Mouse (Mus musculus): ENCODE results near the gene Gsn. TPM values are rescaled to one million over a fixed set of nuclear protein-coding genes. Genes with fewer than 3 reads are reported as not detected.

Gsn gene
- total and polyA plus RNA-seq, 2 experiments from 2014 or later = 255 to 460 TPM

- no peak for DNase-seq (ENCODE audit: low spot score)
- no peak for ATAC-seq (ENCODE audit: insufficient read depth, low read depth)
Observed at GRCm38 (mm10) chr2:35233898-35234297, 22.3 kb upstream of the Gsn start.

GRCm38 (mm10) chr2:35235021-35235420 is 21.2 kb upstream of the Gsn start:
- DNase-seq (ENCODE audit: low spot score) (no peak), ATAC-seq (ENCODE audit: insufficient read depth, low read depth) (no peak)
- Histone ChIP-seq H3K4me1 (ENCODE audit: control insufficient read depth, insufficient read depth) (peaks cover 21% of the 10 kb centered on the region), H3K36me3 (replicated peaks; ENCODE audit: control insufficient read depth, insufficient read depth, low read length) (no peaks in the 10 kb centered on the region), H3K9me3 (replicated peaks; ENCODE audit: control insufficient read depth, low read length) (no peaks in the 10 kb centered on the region), H3K9ac (replicated peaks; ENCODE audit: low read depth, low read length) (no peak overlapping the region), H3K27me3 (ENCODE audit: control insufficient read depth, insufficient read depth, low read length) (no peaks in the 10 kb centered on the region), H3K4me3 (ENCODE audit: low read depth, low read length) (no peak overlapping the region), H3K4me2 (ENCODE audit: low read depth, low read length) (no peak overlapping the region), H3K27ac (ENCODE audit: low read depth) (no peak overlapping the region)
- WGBS = 72% methylated on average over 6 of the region's 6 CpGs
- no peak for TF ChIP-seq EP300 (IDR thresholded peaks at IDR 0.05; ENCODE audit: low read depth)
- TF ChIP-seq CTCF (IDR thresholded peaks at IDR 0.05; ENCODE audit: low read depth) = no peak

More at GRCm38 (mm10) chr2:35233898-35234297, 22.3 kb upstream of the Gsn start:
- peaks cover 21% of the 10 kb centered on the region for H3K4me1 ChIP-seq (ENCODE audit: control insufficient read depth, insufficient read depth)
- H3K27ac ChIP-seq (ENCODE audit: low read depth) = no peak overlapping the region
- WGBS = 32% methylated on average over 3 of the region's 3 CpGs
- TF ChIP-seq CTCF (IDR thresholded peaks at IDR 0.05; ENCODE audit: low read depth) = no peak
- no peak for TF ChIP-seq EP300 (IDR thresholded peaks at IDR 0.05; ENCODE audit: low read depth)
- H3K27me3 ChIP-seq (ENCODE audit: control insufficient read depth, insufficient read depth, low read length) = no peaks in the 10 kb centered on the region
- no peak overlapping the region for H3K4me3 ChIP-seq (ENCODE audit: low read depth, low read length)
- no peak overlapping the region for H3K4me2 ChIP-seq (ENCODE audit: low read depth, low read length)
- no peaks in the 10 kb centered on the region for H3K36me3 ChIP-seq (replicated peaks; ENCODE audit: control insufficient read depth, insufficient read depth, low read length)
- H3K9ac ChIP-seq (replicated peaks; ENCODE audit: low read depth, low read length) = no peak overlapping the region
- no peaks in the 10 kb centered on the region for H3K9me3 ChIP-seq (replicated peaks; ENCODE audit: control insufficient read depth, low read length)

- no peak overlapping the region for H3K4me3 ChIP-seq (ENCODE audit: low read depth, low read length)
- H3K9ac ChIP-seq (replicated peaks; ENCODE audit: low read depth, low read length) = no peak overlapping the region
- H3K27ac ChIP-seq (ENCODE audit: low read depth) = no peak overlapping the region
- DNase-seq (ENCODE audit: low spot score) = no peak
- H3K27me3 ChIP-seq (ENCODE audit: control insufficient read depth, insufficient read depth, low read length) = no peaks in the 10 kb centered on the region
- 37% methylated on average over 3 of the region's 3 CpGs for WGBS
- TF ChIP-seq EP300 (IDR thresholded peaks at IDR 0.05; ENCODE audit: low read depth) (no peak), CTCF (IDR thresholded peaks at IDR 0.05; ENCODE audit: low read depth) (no peak)
- no peak for ATAC-seq (ENCODE audit: insufficient read depth, low read depth)
- no peak overlapping the region for H3K4me2 ChIP-seq (ENCODE audit: low read depth, low read length)
- no peaks in the 10 kb centered on the region for H3K9me3 ChIP-seq (replicated peaks; ENCODE audit: control insufficient read depth, low read length)
- no peaks in the 10 kb centered on the region for H3K36me3 ChIP-seq (replicated peaks; ENCODE audit: control insufficient read depth, insufficient read depth, low read length)
- no peaks in the 10 kb centered on the region for H3K4me1 ChIP-seq (ENCODE audit: control insufficient read depth, insufficient read depth)
Observed at GRCm38 (mm10) chr2:35244241-35244640, 11.9 kb upstream of the Gsn start.

GRCm38 (mm10) chr2:35247763-35248162 is 8.4 kb upstream of the Gsn start:
- H3K27me3 ChIP-seq (ENCODE audit: control insufficient read depth, insufficient read depth, low read length) = no peaks in the 10 kb centered on the region
- DNase-seq (ENCODE audit: low spot score) = no peak
- H3K4me1 ChIP-seq (ENCODE audit: control insufficient read depth, insufficient read depth) = no peaks in the 10 kb centered on the region
- WGBS = 40% methylated on average over 5 of the region's 5 CpGs
- no peaks in the 10 kb centered on the region for H3K36me3 ChIP-seq (replicated peaks; ENCODE audit: control insufficient read depth, insufficient read depth, low read length)
- no peak overlapping the region for H3K4me2 ChIP-seq (ENCODE audit: low read depth, low read length)
- H3K4me3 ChIP-seq (ENCODE audit: low read depth, low read length) = no peak overlapping the region
- no peaks in the 10 kb centered on the region for H3K9me3 ChIP-seq (replicated peaks; ENCODE audit: control insufficient read depth, low read length)
- no peak overlapping the region for H3K27ac ChIP-seq (ENCODE audit: low read depth)
- no peak overlapping the region for H3K9ac ChIP-seq (replicated peaks; ENCODE audit: low read depth, low read length)
- ATAC-seq (ENCODE audit: insufficient read depth, low read depth) = no peak
- TF ChIP-seq EP300 (IDR thresholded peaks at IDR 0.05; ENCODE audit: low read depth) = no peak
- TF ChIP-seq CTCF (IDR thresholded peaks at IDR 0.05; ENCODE audit: low read depth) = no peak

- Histone ChIP-seq H3K27ac (ENCODE audit: low read depth) (no peak overlapping the region), H3K4me1 (ENCODE audit: control insufficient read depth, insufficient read depth) (no peaks in the 10 kb centered on the region), H3K4me2 (ENCODE audit: low read depth, low read length) (no peak overlapping the region), H3K9me3 (replicated peaks; ENCODE audit: control insufficient read depth, low read length) (no peaks in the 10 kb centered on the region), H3K36me3 (replicated peaks; ENCODE audit: control insufficient read depth, insufficient read depth, low read length) (no peaks in the 10 kb centered on the region), H3K4me3 (ENCODE audit: low read depth, low read length) (no peak overlapping the region), H3K27me3 (ENCODE audit: control insufficient read depth, insufficient read depth, low read length) (no peaks in the 10 kb centered on the region), H3K9ac (replicated peaks; ENCODE audit: low read depth, low read length) (no peak overlapping the region)
- ATAC-seq (ENCODE audit: insufficient read depth, low read depth) = no peak
- no peak for DNase-seq (ENCODE audit: low spot score)
- 57% methylated on average over 6 of the region's 6 CpGs for WGBS
- TF ChIP-seq EP300 (IDR thresholded peaks at IDR 0.05; ENCODE audit: low read depth) = no peak
Observed at GRCm38 (mm10) chr2:35252733-35253132, 3.4 kb upstream of the Gsn start.

GRCm38 (mm10) chr2:35253751-35254150 is 2.4 kb upstream of the Gsn start:
- Histone ChIP-seq H3K4me2 (ENCODE audit: low read depth, low read length) (no peak overlapping the region), H3K27me3 (ENCODE audit: control insufficient read depth, insufficient read depth, low read length) (no peaks in the 10 kb centered on the region), H3K36me3 (replicated peaks; ENCODE audit: control insufficient read depth, insufficient read depth, low read length) (no peaks in the 10 kb centered on the region), H3K9me3 (replicated peaks; ENCODE audit: control insufficient read depth, low read length) (no peaks in the 10 kb centered on the region), H3K9ac (replicated peaks; ENCODE audit: low read depth, low read length) (no peak overlapping the region), H3K27ac (ENCODE audit: low read depth) (no peak overlapping the region), H3K4me1 (ENCODE audit: control insufficient read depth, insufficient read depth) (peaks cover 4% of the 10 kb centered on the region; the same call in 1 of the 2 replicates), H3K4me3 (ENCODE audit: low read depth, low read length) (no peak overlapping the region)
- ATAC-seq (ENCODE audit: insufficient read depth, low read depth) (no peak), DNase-seq (ENCODE audit: low spot score) (no peak)
- no peak for TF ChIP-seq EP300 (IDR thresholded peaks at IDR 0.05; ENCODE audit: low read depth)
- TF ChIP-seq CTCF (IDR thresholded peaks at IDR 0.05; ENCODE audit: low read depth) = no peak
- WGBS = 82% methylated on average over 4 of the region's 4 CpGs

Data from heart, postnatal 0 days (tissue).